Mouse (Mus musculus) CH12.LX (cell line): ENCODE measurements around the gene Rps16.

Source experiments
- CHD1 ChIP-seq: IDR thresholded peaks from 2 replicates; pipeline ENCODE4 v1.6.1; 2012; ENCODE audit warnings: low read depth, low read length, improper control_type of control experiment, inconsistent platforms
- CTCF ChIP-seq, 2 experiments: IDR thresholded peaks in 1 of 2; conservative IDR thresholded peaks in 1 of 2; 2 replicates each; pipeline ENCODE4 v1.5.1; 2011 to 2012; ENCODE audit warnings: low read depth in 2 of 2, low read length in 2 of 2, improper control_type of control experiment in 1 of 2, inconsistent platforms in 1 of 2, mild to moderate bottlenecking in 1 of 2, moderate library complexity in 1 of 2
- NELFE ChIP-seq: IDR thresholded peaks from 2 replicates; pipeline ENCODE4 v1.6.1; 2011; ENCODE audit warnings: low read depth, low read length, improper control_type of control experiment
- POLR2A ChIP-seq: IDR thresholded peaks from 2 replicates; pipeline ENCODE4 v1.6.1; 2011; ENCODE audit warnings: low read depth, mild to moderate bottlenecking, improper control_type of control experiment, low read length

- TF ChIP-seq POLR2A: no peak
- no peak for TF ChIP-seq CTCF (conservative IDR thresholded peaks at IDR 0.05 in 1 of 2, IDR thresholded peaks at IDR 0.05 in 1 of 2; ENCODE audit: low read depth in 2 of 2, low read length in 2 of 2)
- TF ChIP-seq CHD1: no peak
- TF ChIP-seq NELFE: no peak
Observed at GRCm38 (mm10) chr7:28373891-28374495, 23.5 kb downstream of the Rps16 start.
